Mouse (Mus musculus) limb, embryonic 11.5 days (tissue): ENCODE measurements around the gene Hadh. TPM values are rescaled to one million over a fixed set of nuclear protein-coding genes. Genes with fewer than 3 reads are reported as not detected.

Experiments used
- ATAC-seq: fragments of 200-750 bp; cut with Nextera tagmentation; 2 replicates; pipeline ENCODE4 v1.8.0; 2017; ENCODE audit warnings: low read depth; ENCODE audit not compliant: insufficient number of reproducible peaks, low FRiP score, low TSS enrichment
- DNase-seq: peaks from one replicate; pipeline ENCODE4 v3.0.0-alpha.2; 2015; ENCODE audit warnings: low spot score
- H3K27ac ChIP-seq: fragments of 300-500 bp; sonication (generic); replicated peaks from 2 replicates; pipeline ENCODE4 v1.5.1; 2014; ENCODE audit warnings: low read depth, mild to moderate bottlenecking, low read length
- H3K27me3 ChIP-seq: fragments of 300-500 bp; sonication (generic); 2 replicates; pipeline ENCODE4 v1.6.1; 2014; ENCODE audit warnings: mild to moderate bottlenecking, low read length, mixed read lengths; ENCODE audit not compliant: control insufficient read depth, insufficient read depth
- H3K36me3 ChIP-seq: fragments of 300-500 bp; sonication (generic); 2 replicates; pipeline ENCODE4 v1.6.1; 2014; ENCODE audit warnings: mild to moderate bottlenecking, low read length, moderate library complexity, mixed read lengths; ENCODE audit not compliant: control insufficient read depth, insufficient read depth
- H3K4me1 ChIP-seq: fragments of 300-500 bp; sonication (generic); 2 replicates; pipeline ENCODE4 v1.6.1; 2014; ENCODE audit warnings: low read length, mixed read lengths; ENCODE audit not compliant: control insufficient read depth, insufficient read depth
- H3K4me2 ChIP-seq: fragments of 300-500 bp; sonication (generic); 2 replicates; pipeline ENCODE4 v1.6.1; 2014; ENCODE audit warnings: low read depth, mild to moderate bottlenecking, moderate library complexity; ENCODE audit not compliant: severe bottlenecking
- H3K4me3 ChIP-seq: fragments of 300-500 bp; sonication (generic); 2 replicates; pipeline ENCODE4 v1.5.1; 2014; ENCODE audit warnings: low read depth, low read length
- H3K9ac ChIP-seq: fragments of 300-500 bp; sonication (generic); 2 replicates; pipeline ENCODE4 v1.6.1; 2014; ENCODE audit warnings: mild to moderate bottlenecking, low read length
- H3K9me3 ChIP-seq: fragments of 300-500 bp; sonication (generic); 2 replicates; pipeline ENCODE4 v1.6.1; 2016; ENCODE audit warnings: low read length; ENCODE audit not compliant: control insufficient read depth
- WGBS: fragments of 180-500 bp; shearing (Covaris S2); extraction: QIAGEN DNeasy Blood & Tissue Kit; methylation state at CpG from one replicate; pipeline ENCODE4 v1.1.7; 2014; 5-methylcytosine and 5-hydroxymethylcytosine counted together
- polyA plus RNA-seq: library from polyadenylated mRNA; unstranded; fragments of >200 nt; fragmentation: Nextera tagmentation; extraction: Ambion mirVana; gene quantifications from 2 replicates; pipeline ENCODE4 v1.2.1, GENCODE M21; 2014

The Hadh gene
- polyA plus RNA-seq, 1 experiment from 2014 or later = 114 TPM

DNA sequence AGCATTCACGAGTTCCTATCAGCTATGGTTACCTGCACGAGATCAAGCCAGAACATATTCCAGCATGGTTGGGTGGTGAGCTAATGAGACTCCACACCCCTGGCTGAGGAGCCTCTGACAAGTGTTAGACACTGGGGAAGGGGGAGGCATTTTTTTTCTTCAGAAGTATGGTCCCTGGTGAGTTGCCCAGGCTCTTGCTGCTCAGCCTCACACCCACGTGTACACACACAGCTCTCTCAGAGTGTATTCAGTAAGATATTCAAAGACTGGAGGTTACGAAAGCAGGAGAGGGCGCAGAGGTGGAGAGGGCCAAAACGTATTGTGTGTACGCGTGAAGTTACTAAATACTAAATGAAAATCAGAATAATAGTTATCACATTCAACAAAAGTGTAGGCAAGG, 6.4 kb downstream of the Hadh start:
- H3K4me1 ChIP-seq = peaks cover 2% of the 10 kb centered on the region
- no peak for ATAC-seq
- no peak overlapping the region for H3K4me3 ChIP-seq
- no peaks in the 10 kb centered on the region for H3K27me3 ChIP-seq
- no peak overlapping the region for H3K9ac ChIP-seq
- no peak overlapping the region for H3K27ac ChIP-seq
- H3K9me3 ChIP-seq = no peaks in the 10 kb centered on the region
- H3K4me2 ChIP-seq = no peak overlapping the region
- H3K36me3 ChIP-seq = no peaks in the 10 kb centered on the region
- DNase-seq = no peak
- WGBS = 94% methylated on average over 8 of the region's 8 CpGs

DNA sequence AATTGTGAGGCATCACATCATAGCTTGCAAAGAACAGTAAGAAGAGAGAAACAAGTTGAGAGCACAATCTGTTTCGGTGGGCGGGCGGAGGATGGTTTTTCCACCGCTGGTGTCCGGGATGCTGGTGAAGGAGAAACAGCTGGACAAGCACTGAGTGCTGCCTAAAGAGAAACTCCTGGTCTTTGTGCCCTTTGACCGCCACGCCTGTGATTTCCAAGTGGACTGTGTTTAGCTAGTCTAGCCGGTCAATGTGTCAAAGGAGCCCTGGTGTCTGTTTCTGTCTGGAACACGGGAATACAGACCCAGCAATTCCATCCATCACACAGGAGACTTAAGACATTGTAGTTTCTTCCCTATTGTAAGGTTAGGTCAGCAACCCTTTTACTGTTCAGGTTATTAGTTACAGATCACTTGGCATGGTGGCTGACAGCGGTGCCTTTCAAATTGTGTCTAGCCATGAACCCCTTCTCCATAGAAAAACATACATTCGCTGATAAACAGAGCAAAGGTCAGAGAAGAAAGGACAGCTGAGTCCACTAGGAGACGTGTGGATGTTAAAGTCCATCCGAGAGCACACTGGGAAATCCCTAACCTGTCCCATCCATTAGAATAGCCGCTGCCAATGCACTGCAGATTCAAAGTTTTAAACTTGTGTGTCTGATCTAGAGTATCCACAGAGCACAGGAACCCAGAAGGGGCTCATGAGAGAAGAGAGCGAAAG, 8.0 kb downstream of the Hadh start:
- H3K27ac ChIP-seq = no peak overlapping the region
- DNase-seq (no peak), ATAC-seq (no peak)
- H3K9ac ChIP-seq = no peak overlapping the region
- H3K36me3 ChIP-seq = no peaks in the 10 kb centered on the region
- no peaks in the 10 kb centered on the region for H3K9me3 ChIP-seq
- no peak overlapping the region for H3K4me3 ChIP-seq
- H3K4me1 ChIP-seq = no peaks in the 10 kb centered on the region; the same call in 1 of the 2 replicates
- H3K4me2 ChIP-seq = no peak overlapping the region
- H3K27me3 ChIP-seq = no peaks in the 10 kb centered on the region
- 89% methylated on average over 15 of the region's 15 CpGs for WGBS

DNA sequence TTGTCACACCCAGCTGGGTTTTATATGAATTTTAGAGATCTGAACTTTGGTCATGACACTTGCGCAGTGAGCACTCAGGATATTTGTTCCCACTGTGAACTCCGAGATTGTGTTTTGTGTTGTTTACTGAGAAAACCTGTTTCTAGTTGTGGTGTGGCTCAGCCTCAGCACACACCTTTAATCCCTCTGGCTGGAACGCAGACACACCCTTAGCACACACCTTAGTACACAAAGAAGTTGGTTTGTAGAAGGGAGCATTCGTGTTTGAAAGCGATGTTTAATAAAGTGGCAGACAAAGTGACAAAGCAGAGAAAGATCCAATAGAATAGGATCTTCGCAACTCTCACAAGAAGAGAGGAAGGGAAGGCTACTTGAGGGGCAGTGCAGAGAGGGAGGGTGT, 11.5 kb downstream of the Hadh start:
- ATAC-seq (no peak), DNase-seq (no peak)
- no peaks in the 10 kb centered on the region for H3K36me3 ChIP-seq
- no peaks in the 10 kb centered on the region for H3K9me3 ChIP-seq
- H3K4me1 ChIP-seq = no peaks in the 10 kb centered on the region
- no peak overlapping the region for H3K4me3 ChIP-seq
- no peaks in the 10 kb centered on the region for H3K27me3 ChIP-seq
- H3K4me2 ChIP-seq = no peak overlapping the region
- WGBS = 96% methylated on average over 6 of the region's 6 CpGs
- no peak overlapping the region for H3K9ac ChIP-seq
- no peak overlapping the region for H3K27ac ChIP-seq

DNA sequence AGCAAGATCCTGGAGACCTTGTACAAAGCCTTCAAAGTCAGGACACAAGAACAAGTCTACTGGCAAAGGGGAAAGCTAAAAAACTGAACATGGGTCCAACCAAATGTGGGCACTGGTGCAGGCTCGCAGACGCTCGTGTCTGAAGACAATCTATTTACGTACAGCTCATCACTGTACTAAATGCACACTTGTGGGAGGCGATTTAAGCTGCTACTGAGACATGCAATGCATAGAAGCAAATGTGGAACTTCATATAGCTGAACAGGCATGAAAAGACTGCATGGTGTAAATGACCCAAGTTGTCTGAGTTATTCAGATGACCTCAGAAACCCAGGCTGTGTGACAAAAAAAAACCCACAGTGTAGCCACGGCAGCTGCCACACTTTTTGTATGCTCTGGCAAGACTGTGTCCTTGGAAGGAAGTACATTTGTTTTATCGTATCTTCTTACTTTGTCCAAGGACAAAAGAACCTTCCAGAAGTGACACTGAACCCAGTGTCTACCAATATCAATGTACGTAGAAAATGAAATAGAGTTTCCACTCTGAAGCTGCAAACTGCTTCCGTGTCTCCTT, 12.4 kb downstream of the Hadh start:
- no peaks in the 10 kb centered on the region for H3K27me3 ChIP-seq

DNA sequence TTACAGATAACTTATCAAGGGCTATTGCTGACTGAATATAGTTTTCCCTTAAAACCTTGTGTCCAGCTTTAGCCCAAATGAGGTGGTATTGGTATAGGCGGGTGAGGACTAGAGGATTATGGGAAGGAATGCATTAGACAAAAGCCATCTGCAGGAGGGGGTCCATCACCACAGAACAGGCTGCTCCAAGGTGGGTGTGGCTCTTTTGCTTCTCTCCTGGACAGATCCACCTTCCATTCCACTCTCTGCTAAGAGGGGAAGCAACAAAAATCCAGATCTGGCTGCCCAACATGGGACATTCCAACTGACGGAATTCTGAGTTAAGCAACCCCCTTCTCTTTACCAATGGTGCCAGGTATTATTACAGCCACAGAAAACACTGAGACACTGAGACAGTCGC, 13.0 kb downstream of the Hadh start:
- 94% methylated on average over 3 of the region's 3 CpGs for WGBS
- H3K4me2 ChIP-seq = no peak overlapping the region
- H3K9ac ChIP-seq = no peak overlapping the region
- H3K27ac ChIP-seq = no peak overlapping the region
- no peaks in the 10 kb centered on the region for H3K27me3 ChIP-seq
- H3K4me3 ChIP-seq = no peak overlapping the region
- no peaks in the 10 kb centered on the region for H3K36me3 ChIP-seq
- no peaks in the 10 kb centered on the region for H3K4me1 ChIP-seq
- DNase-seq (no peak), ATAC-seq (no peak)
- H3K9me3 ChIP-seq = no peaks in the 10 kb centered on the region

More for the DNA sequence above, 12.4 kb downstream of the Hadh start:
- H3K9ac ChIP-seq = no peak overlapping the region
- 93% methylated on average over 9 of the region's 9 CpGs for WGBS
- no peak overlapping the region for H3K4me2 ChIP-seq
- H3K36me3 ChIP-seq = no peaks in the 10 kb centered on the region
- H3K27ac ChIP-seq = no peak overlapping the region
- ATAC-seq = no peak
- H3K4me1 ChIP-seq = no peaks in the 10 kb centered on the region
- no peaks in the 10 kb centered on the region for H3K9me3 ChIP-seq
- H3K4me3 ChIP-seq = no peak overlapping the region
- no peak for DNase-seq

DNA sequence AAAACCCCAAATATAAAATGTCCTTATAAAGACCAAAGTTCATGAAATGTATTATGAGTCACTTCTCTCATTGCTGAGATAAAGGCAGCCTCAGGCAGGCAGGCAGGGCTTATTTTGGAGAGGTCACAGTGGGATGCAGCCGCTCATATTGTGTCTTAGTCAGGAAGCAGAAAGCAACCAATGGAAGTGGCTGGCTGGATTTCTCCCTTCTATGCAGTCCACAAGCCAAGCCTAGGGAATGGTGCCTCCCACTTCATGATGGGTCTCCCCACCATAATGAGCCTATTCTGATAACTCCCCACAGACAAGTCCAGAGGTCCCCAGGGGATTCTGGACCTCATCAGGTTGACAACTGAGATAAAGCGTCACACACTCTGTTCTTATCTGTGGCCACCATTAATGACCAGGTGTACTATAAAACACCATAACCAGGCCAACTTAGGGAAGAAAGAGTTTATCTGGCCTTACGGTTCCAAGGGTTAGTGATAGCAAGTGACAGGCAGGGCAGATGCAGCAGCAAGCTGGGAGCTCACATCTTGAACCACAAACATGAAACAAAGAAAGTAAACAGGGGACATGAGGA, 16.4 kb downstream of the Hadh start:
- Histone ChIP-seq H3K9me3 (no peaks in the 10 kb centered on the region), H3K27me3 (no peaks in the 10 kb centered on the region), H3K9ac (no peak overlapping the region), H3K36me3 (no peaks in the 10 kb centered on the region), H3K4me2 (no peak overlapping the region), H3K4me1 (no peaks in the 10 kb centered on the region), H3K4me3 (no peak overlapping the region), H3K27ac (no peak overlapping the region)
- ATAC-seq (no peak), DNase-seq (no peak)
- WGBS = 92% methylated on average over 3 of the region's 3 CpGs

DNA sequence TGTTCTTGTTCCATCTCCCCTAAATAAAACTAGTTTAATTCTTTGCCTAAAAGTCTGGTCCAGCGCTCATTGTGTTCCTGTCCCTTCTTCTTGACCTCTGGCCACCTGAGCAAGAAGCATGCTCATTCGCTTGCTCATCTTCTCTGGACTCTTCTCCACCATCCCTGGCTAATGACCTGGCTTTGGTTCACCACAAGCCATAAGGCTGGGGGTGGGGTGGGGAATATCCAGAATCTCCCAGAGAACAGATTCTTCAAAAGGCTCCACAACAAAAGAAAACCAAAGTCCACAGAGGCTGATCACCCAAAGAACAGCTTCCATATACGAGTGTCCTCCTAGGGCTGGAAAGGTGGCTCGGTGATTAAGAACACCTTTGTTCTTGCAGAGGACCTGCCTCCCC, 16.9 kb downstream of the Hadh start:
- H3K36me3 ChIP-seq = no peaks in the 10 kb centered on the region
- WGBS = 92% methylated on average over 4 of the region's 4 CpGs
- no peak overlapping the region for H3K4me3 ChIP-seq
- no peaks in the 10 kb centered on the region for H3K27me3 ChIP-seq
- ATAC-seq = no peak
- H3K9ac ChIP-seq = no peak overlapping the region
- H3K27ac ChIP-seq = no peak overlapping the region
- H3K9me3 ChIP-seq = no peaks in the 10 kb centered on the region
- no peaks in the 10 kb centered on the region for H3K4me1 ChIP-seq
- H3K4me2 ChIP-seq = no peak overlapping the region
- DNase-seq = no peak

DNA sequence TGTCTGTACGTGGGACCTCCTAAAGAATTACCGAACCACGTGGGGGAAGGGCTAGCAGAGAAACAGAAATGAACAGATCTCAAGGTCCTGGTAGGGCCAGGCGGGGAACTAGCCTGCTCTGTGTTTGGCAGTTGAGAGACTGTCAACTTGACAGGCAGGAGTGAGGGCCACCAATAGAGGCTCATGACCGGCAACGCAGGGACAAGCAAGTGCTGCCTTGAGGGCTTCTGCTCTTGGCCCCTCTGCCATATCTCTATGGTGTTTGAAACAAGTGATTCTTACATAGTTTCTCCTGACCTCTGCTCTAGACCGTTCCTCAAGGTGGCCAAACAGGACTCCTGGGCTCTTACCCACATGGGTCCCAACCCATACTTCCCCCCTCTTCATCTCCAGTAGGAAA, 20.3 kb downstream of the Hadh start:
- no peak overlapping the region for H3K9ac ChIP-seq
- DNase-seq (no peak), ATAC-seq (no peak)
- no peaks in the 10 kb centered on the region; the same call in 1 of the 2 replicates for H3K36me3 ChIP-seq
- H3K4me2 ChIP-seq = no peak overlapping the region
- no peaks in the 10 kb centered on the region for H3K4me1 ChIP-seq
- WGBS = 89% methylated on average over 7 of the region's 7 CpGs
- H3K27ac ChIP-seq = no peak overlapping the region
- no peak overlapping the region for H3K4me3 ChIP-seq
- H3K27me3 ChIP-seq = no peaks in the 10 kb centered on the region
- no peaks in the 10 kb centered on the region for H3K9me3 ChIP-seq
